ENCODE assay signal across 16 mouse cellular contexts in the genomic region with DNA sequence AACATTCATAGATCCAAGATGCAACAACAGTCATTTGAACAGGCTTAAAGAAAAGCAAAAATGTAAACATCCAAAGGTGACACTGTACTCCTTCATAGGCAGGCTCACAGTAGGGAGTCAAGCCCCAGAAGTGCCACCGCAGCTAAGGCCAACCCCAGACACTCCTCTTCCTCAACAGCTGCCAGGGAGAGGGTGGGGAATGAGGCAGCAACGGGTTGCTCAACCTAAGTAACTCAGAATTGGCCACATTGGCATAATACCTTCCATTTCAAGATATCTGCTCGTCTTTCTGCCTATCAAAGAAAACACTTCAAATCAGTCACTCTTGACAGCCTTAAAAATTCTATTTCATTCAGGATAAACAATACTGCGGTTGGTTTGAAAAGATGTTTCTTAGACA.
"Had no signal": no experiment of that assay in that cellular context is flagged by ENCODE, and none has a peak within 500 bp of the region (broad histone marks: within the 10 kb centered on the region; RNA-seq: fewer than 3 reads in every experiment).

No protein-coding gene starts in this region.

- H3K27me3 ChIP-seq: limb, embryonic 15.5 days; liver, embryonic 12.5 days; midbrain, embryonic 15.5 days; neural tube, embryonic 13.5 days had no signal

- DNase-seq: kidney, adult 11 months; kidney, adult 9 months; kidney, postnatal 10 days; kidney, postnatal 4 days; left cerebral cortex, postnatal 4 days; lung, embryonic 14.5 days; lung, postnatal 10 days; lung, postnatal 4 days; retina, postnatal 1 day; right cerebral cortex, postnatal 4 days; spleen, adult 18-20 months had no signal

- H3K36me3 ChIP-seq: midbrain, embryonic 10.5 days; midbrain, embryonic 15.5 days; neural tube, embryonic 13.5 days had no signal

- H3K9ac ChIP-seq: limb, embryonic 15.5 days; liver, embryonic 12.5 days; lung, embryonic 14.5 days; midbrain, embryonic 15.5 days; neural tube, embryonic 13.5 days had no signal

- H3K27ac ChIP-seq: limb, embryonic 15.5 days; liver, embryonic 12.5 days; midbrain, embryonic 10.5 days; midbrain, embryonic 15.5 days; neural tube, embryonic 13.5 days had no signal

- ATAC-seq: liver, embryonic 12.5 days; midbrain, embryonic 15.5 days had no signal

- H3K4me1 ChIP-seq: liver, embryonic 12.5 days; midbrain, embryonic 15.5 days; neural tube, embryonic 13.5 days had no signal

- H3K4me3 ChIP-seq: limb, embryonic 15.5 days; liver, embryonic 12.5 days; midbrain, embryonic 10.5 days; midbrain, embryonic 15.5 days; neural tube, embryonic 13.5 days had no signal
